Mouse (Mus musculus): Measurements from ENCODE around the gene Pla2g7. TPM values are rescaled to one million over a fixed set of nuclear protein-coding genes. Genes with fewer than 3 reads are reported as not detected.
"Not testable (repeated sequence)": the region's sequence is repeated elsewhere in the genome, so short reads cannot be mapped to it uniquely, and the experiment has no call there.

Gene Pla2g7
- total RNA-seq (2021), result 10 to 100 TPM; 86.1 to 92.7 TPM
- long read RNA-seq, transcript Pla2g7-201 (12 exons, 2,097 nt), result major isoform, 162 of 188 reads
- long read RNA-seq, partial matches to known transcripts, result 12 of 188 reads
- long read RNA-seq, other reads (novel, unspliced or antisense), result 12 of 188 reads

DNA sequence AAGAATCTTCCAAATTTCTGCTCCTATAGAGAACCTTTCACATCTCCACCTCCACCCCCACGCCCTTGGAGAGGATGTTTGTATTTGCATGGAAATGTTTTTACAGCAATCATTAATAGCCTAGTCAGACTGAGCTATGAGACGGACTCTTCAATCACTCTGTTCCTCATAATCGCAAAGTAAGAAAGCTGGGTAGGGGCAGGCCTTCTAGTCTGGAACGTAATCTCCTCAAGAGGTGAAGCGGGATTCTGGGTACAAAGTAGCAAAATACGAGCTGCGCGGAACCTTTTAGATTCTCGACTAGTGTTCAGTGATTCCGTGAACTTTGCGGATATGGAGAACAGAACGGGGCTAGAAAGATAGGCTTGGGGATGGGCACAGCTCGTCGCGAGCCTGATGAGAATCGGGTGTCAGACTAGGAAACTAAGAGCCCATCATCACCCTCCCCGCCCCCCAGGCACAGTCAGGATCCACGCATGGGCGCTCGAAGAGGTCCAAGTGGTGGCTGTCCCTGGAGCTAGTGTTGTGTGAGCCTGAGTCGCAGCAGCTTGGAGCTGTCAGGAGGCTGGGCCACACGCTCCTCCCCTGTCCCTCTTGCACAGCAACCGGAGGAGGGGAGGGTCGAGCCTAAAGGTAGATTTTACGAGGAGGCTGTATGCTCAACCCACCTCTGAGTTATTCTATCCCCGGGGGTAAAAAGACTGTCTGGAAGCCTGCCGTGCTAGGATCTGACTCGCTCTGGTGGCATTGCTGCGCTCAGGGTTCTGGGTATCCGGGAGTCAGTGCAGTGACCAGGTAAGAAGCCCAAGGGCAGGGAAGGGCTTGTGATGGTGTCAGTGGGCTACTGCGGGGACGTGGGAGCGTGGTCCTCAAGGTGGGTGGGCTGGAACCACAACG, at the start of gene Pla2g7:
Gene Pla2g7, plus strand, starts transcription at position 107 of the 897 bp plus-strand sequence.
- DNase-seq (ENCODE audit: low spot score in 2 of 2), result peak; percentile 58 to 68

GRCm38 (mm10) chr17:43518644-43519409, 49.1 kb upstream of the Pla2g7 start:
- peak; percentile 76 to 80 for DNase-seq (ENCODE audit: low spot score in 2 of 2)

GRCm38 (mm10) chr17:43520166-43520565, 47.7 kb upstream of the Pla2g7 start:
- no peak for DNase-seq (ENCODE audit: low spot score in 2 of 2)

GRCm38 (mm10) chr17:43530507-43530906, 37.4 kb upstream of the Pla2g7 start:
- peak; percentile 32 to 59 for DNase-seq (ENCODE audit: low spot score in 2 of 2)

DNA sequence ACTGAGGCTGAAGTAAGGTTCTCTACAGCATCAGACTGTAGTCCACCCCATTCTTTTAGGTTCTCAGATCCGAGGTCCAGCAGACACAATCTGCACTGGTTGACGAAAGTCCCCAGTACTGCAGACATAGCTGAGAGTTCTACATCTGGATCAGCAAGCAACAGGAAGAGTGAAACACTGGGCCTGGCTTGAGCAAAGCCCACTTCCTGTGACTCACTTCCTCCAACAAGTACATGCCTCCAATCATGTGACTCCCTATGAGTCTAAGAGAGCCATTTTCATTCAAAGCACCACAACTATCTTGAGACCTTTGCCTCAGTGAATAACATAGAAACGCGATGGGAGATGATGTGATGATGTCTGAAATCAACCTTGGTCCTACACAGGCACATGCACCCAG, 36.7 kb upstream of the Pla2g7 start:
- no peak for DNase-seq (ENCODE audit: low spot score in 2 of 2)

GRCm38 (mm10) chr17:43534362-43535222, 33.3 kb upstream of the Pla2g7 start:
- peak; percentile 41 to 56 for DNase-seq (ENCODE audit: low spot score in 2 of 2)

GRCm38 (mm10) chr17:43536841-43537240, 31.1 kb upstream of the Pla2g7 start:
- DNase-seq (ENCODE audit: low spot score in 2 of 2), result not testable (repeated sequence)

- DNase-seq (ENCODE audit: low spot score in 2 of 2), result no peak
Observed at GRCm38 (mm10) chr17:43538767-43539166, 29.1 kb upstream of the Pla2g7 start.

DNA sequence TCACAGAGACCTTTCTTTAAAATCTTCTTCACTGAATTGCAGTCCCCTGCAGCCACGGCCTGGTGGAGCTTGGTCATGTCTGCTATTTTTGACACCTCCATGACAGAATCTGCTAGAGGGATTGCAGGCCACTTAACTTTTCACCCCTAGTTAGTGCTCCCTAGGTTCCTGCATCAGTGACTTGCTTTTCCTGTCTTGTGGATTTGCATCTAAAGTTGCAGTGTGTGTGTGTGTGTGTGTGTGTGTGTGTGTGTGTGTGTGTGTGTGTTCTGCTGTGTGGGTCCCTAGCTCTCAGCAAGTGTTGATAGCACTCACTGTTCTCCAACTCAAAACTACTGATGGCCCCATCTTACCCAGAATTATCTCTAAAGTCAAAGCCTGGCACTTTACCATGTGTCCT, 24.4 kb upstream of the Pla2g7 start, which contains the start of gene Ankrd66:
Gene Ankrd66, minus strand, starts transcription at position 101 of the 400 bp plus-strand sequence.
- DNase-seq (ENCODE audit: low spot score in 2 of 2), result no peak

GRCm38 (mm10) chr17:43544040-43544439, 23.9 kb upstream of the Pla2g7 start:
- no peak for DNase-seq (ENCODE audit: low spot score in 2 of 2)

- no peak for DNase-seq (ENCODE audit: low spot score in 2 of 2)
Observed at GRCm38 (mm10) chr17:43551122-43551630, 16.7 kb upstream of the Pla2g7 start.

DNA sequence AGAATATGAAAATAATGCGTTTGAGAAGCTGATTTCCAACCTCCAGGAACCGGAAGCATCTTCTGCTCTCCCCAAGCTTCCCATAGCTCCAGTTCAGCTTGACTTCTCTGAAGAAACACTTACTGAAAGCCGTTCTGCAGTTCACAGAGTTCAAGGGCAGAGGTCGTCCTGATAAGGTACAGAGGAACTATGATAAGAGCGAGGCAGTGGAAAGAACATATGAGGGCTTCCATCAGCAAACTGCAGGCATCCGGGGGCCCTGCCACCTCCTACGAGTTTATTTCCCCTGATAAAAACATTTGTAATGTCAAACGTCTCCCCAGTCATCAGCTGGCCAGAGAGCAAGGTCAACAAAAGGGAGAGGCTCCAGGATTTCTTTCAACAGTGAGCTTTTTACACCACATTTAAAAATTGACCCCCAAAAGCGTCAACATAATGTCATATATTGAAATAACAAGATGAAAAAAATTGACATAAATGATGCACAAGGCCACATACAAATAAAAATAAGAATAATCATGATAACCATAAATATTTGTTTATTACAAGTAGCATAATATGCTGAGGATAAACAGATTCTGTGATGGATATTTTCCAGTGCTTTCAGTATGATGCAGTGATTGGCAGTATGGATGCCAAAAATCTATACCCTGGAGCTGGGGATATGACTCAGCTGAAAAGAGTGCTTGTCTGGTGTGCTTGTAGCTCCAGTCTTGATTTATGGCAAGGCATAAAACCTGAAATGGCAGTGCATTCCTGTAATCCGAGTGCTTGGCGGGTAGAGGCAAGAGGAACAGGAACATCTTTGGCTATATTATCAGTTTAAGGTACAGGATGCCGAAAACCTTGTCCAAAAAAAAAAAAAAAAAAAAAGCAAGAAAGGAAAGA, 13.1 kb upstream of the Pla2g7 start:
- no peak for DNase-seq (ENCODE audit: low spot score in 2 of 2)

- DNase-seq (ENCODE audit: low spot score in 2 of 2), result no peak
Observed at GRCm38 (mm10) chr17:43557104-43557503, 10.8 kb upstream of the Pla2g7 start.

DNA sequence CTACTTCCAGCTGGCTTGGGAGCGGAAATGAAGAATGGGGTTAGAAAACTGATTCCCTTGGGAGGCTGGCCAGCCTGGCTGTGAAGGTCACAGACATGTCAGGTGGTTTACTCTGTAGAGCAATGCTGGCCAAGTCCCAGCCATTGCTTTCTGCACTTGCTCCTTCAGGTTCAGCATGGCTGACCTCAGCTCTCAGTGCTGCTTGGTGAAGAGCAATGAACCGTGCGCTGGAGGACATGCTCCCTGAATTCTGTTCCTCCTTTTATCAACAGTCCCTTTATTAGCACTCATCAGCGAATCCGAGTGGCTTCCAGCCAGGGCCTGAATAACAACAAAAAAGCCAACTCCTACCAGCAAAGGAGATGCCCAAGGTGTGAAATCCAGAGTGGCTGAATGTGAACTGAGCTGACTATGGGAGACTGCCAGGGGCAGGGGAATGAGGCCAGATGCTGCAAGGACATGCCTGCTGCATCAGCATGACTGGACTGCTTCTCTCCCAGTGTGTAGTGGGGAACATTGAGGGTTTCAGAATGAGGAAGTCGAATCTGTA, 10.3 kb upstream of the Pla2g7 start:
- DNase-seq (ENCODE audit: low spot score in 2 of 2), result peak; percentile 58 to 74

- no peak for DNase-seq (ENCODE audit: low spot score in 2 of 2)
Observed at GRCm38 (mm10) chr17:43558678-43559077, 9.2 kb upstream of the Pla2g7 start.

DNA sequence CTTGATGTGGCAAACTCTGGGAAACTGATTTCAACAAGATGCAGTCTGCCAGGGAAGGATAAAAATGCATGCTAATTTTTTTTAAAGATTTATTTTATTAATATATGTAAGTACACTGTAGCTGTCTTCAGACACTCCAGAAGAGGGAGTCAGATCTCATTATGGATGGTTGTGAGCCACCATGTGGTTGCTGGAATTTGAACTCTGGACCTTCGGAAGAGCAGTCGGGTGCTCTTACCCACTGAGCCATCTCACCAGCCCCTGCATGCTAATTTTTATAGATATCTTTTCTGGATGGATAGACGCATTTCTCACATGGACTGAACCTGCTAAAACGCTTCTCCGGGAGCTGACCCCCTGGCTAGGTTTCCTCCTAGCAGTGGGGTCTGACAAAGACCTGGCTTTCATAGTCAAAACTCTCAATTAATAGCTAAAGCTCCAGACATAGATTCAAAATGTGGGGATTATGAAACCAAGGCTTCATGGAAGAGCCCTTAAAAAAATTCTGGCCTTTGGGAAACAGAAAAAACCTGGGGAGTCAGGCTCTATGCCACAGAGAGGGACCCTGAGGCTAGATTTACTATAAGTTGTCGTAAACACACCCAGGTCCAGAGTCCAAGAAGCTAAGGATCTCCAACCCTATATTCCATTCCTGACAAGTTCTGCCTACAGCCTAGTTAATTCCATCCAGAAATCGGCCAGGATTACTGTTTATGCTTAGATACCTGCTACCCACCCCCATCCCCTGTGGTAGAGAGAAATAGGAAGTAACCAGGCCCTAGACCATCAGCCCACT, 4.5 kb upstream of the Pla2g7 start:
- no peak for DNase-seq (ENCODE audit: low spot score in 2 of 2)

DNA sequence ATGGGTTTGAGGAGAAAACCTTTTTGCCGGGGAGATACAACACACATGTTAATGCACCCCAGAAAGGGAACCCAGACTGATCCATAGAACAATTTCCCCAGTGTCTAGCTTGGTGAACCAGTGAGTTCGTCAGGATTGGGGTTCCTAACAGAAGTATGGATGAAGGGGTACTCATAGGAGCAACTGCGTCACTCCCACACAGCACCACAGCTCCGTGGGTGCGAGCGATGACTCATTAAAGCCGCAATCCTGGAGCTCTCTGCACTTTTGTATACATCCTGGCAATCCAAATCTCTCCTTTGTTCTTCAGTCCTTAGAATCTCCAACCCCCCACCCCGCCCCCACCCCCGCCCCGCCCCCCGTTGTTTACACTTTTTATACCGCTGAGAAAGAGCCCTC, 306 bp upstream of the Pla2g7 start:
- DNase-seq (ENCODE audit: low spot score in 2 of 2), result no peak

DNA sequence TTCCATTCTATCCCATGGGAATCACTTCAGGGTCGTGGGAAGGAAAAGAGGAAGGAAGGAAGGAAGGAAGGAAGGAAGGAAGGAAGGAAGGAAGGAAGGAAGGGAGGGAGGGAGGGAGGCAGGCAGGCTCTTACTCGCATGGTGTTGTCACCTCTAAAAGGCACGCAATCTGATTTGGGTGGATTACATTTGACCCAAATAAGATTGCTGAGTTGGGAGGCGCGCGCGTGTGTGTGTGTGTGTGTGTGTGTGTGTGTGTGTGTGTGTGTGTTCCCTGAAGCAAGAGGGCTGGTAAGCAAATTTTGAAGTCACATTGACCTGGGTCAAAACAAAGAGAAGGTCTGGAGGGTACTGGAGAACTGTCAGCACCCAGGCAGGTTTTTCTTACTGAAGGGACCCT, 1.4 kb downstream of the Pla2g7 start:
- DNase-seq (ENCODE audit: low spot score in 2 of 2), result no peak
